Mouse (Mus musculus) spleen, adult 2 months (tissue): Measurements from ENCODE around the gene Psmd1.

ENCODE experiments used
- CTCF ChIP-seq: fragments of 200-500 bp; IDR thresholded peaks from 2 replicates; pipeline ENCODE4 v1.5.1; 2011; ENCODE audit warnings: mild to moderate bottlenecking, inconsistent platforms; ENCODE audit not compliant: insufficient read depth, insufficient read length, insufficient replicate concordance; ENCODE audit errors: extremely low read depth
- POLR2A ChIP-seq: fragments of 200-500 bp; IDR thresholded peaks from 2 replicates; pipeline ENCODE4 v1.6.1; 2011; ENCODE audit warnings: low read depth, low read length, inconsistent platforms

DNA sequence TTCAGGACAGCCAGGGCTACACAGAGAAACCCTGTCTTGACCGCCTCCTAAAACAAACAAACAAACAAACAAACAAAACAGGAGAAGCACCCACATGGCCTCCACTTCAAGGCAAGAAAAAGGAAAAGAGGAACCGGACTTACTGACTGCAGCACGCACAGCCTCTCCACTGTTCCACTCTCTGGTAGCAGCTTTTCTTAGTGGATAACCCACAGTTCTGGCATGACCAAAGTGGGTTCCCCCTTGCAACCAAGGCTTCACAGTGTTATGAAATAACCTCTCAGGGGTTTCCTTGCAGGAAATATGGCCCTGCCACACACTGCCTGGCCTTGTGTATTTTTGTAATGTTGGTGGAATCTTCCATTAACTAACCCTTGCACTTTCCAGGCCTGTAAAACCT, 23.4 kb upstream of the Psmd1 start:
- TF ChIP-seq CTCF (no peak), POLR2A (no peak)
